Mouse (Mus musculus): ENCODE measurements around the gene Vmn2r3. TPM values are rescaled to one million over a fixed set of nuclear protein-coding genes. Genes with fewer than 3 reads are reported as not detected.
"Not testable (repeated sequence)": the region's sequence is repeated elsewhere in the genome, so short reads cannot be mapped to it uniquely, and the experiment has no call there.

Vmn2r3 gene
- not detected for total RNA-seq (2021)

GRCm38 (mm10) chr3:64289609-64290008 is at the start of gene Vmn2r3:
Vmn2r3 (minus strand) TSS chr3:64289709.
- intact Hi-C loops (cut with DNase I), result no loop called here
- no peak for DNase-seq

GRCm38 (mm10) chr3:64332548-64332947 is 43.0 kb upstream of the Vmn2r3 start:
- intact Hi-C loops (cut with DNase I), result no loop called here
- no peak for DNase-seq

- intact Hi-C loops (cut with DNase I), result no loop called here
- DNase-seq, result no peak
Observed at GRCm38 (mm10) chr3:64321824-64322223, 32.3 kb upstream of the Vmn2r3 start.

GRCm38 (mm10) chr3:64306799-64307198 is 17.3 kb upstream of the Vmn2r3 start:
- DNase-seq, result peak in 1 of 2 experiments; percentile 2
- intact Hi-C loops (cut with DNase I), result loop anchor here (1.0 to 5.0 kb wide), 2 partner anchors 267 to 334 kb away; no protein-coding TSS in a partner anchor

- no peak for DNase-seq
- intact Hi-C loops (cut with DNase I), result no loop called here
Observed at GRCm38 (mm10) chr3:64265762-64266112, 23.8 kb downstream of the Vmn2r3 start.

- DNase-seq; intact Hi-C loops (cut with DNase I): not testable (repeated sequence)
Observed at GRCm38 (mm10) chr3:64265056-64265761, 24.3 kb downstream of the Vmn2r3 start.

GRCm38 (mm10) chr3:64259582-64259981 is 29.9 kb downstream of the Vmn2r3 start:
- peak; percentile 54 to 62 for DNase-seq
- intact Hi-C loops (cut with DNase I), result no loop called here

GRCm38 (mm10) chr3:64251646-64252045 is 37.9 kb downstream of the Vmn2r3 start:
- intact Hi-C loops (cut with DNase I), result no loop called here

GRCm38 (mm10) chr3:64250461-64250860 is 39.0 kb downstream of the Vmn2r3 start:
- intact Hi-C loops (cut with DNase I); DNase-seq: not testable (repeated sequence)

More at GRCm38 (mm10) chr3:64251646-64252045, 37.9 kb downstream of the Vmn2r3 start:
- DNase-seq, result no peak

- DNase-seq; intact Hi-C loops (cut with DNase I): not testable (repeated sequence)
Observed at GRCm38 (mm10) chr3:64235459-64235858, 54.0 kb downstream of the Vmn2r3 start.

GRCm38 (mm10) chr3:64233655-64234054 is 55.9 kb downstream of the Vmn2r3 start:
- DNase-seq; intact Hi-C loops (cut with DNase I): not testable (repeated sequence)

GRCm38 (mm10) chr3:64227243-64227642 is 62.3 kb downstream of the Vmn2r3 start:
- DNase-seq, result no peak
- intact Hi-C loops (cut with DNase I), result no loop called here

Other genes with a start within 250 kb of the Vmn2r3 start
- gene Vmn2r1, start 208.2 kb downstream of the Vmn2r3 start, total RNA-seq (2021), result under 1 TPM; 0.10 to 0.12 TPM
- not detected for gene Vmn2r2, start 147.8 kb downstream of the Vmn2r3 start, total RNA-seq (2021)
- not detected for gene Vmn2r4, start 125.7 kb upstream of the Vmn2r3 start, total RNA-seq (2021)
- gene Vmn2r5, start 220.1 kb upstream of the Vmn2r3 start, total RNA-seq (2021), result not detected

Measured in heart, postnatal 10 days (tissue).